Mouse (Mus musculus) C3H10T1/2 (cell line): ENCODE measurements around the gene Duox1. TPM values are rescaled to one million over a fixed set of nuclear protein-coding genes. Genes with fewer than 3 reads are reported as not detected.

Experiments
- polyA plus RNA-seq, 2 experiments: library from polyadenylated mRNA; unstranded; fragments of >200 nt; fragmentation: generic; extraction: Trizol; gene quantifications; one replicate each; pipeline ENCODE4 v1.2.1; 2012; ENCODE audit warnings: missing spikeins in 2 of 2

Gene Duox1
- polyA plus RNA-seq = under 1 TPM; 0.06 to 0.41 TPM

DNA sequence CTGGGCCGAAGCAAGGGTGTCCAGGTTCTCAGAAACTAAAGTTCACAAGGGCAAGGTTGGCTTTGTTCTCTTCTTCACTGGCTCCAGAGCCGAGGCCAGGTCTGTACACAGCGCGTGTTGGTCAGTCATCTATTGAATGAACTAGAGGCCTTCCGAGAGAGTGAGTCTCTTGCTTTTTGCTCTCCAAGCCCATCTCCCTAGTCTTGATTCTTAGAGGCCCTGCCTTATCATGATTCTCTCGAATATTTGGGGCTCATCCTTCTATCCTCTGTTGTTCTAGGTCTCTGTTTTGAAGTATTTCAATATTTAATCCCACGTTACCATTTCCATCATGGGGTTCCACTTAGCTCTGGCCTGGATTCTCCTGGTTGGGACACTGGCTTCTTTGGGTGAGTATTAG lies at the start of gene Duox1:
Gene Duox1 (plus strand): TSS at position 301 of the 400 bp plus-strand sequence.

DNA sequence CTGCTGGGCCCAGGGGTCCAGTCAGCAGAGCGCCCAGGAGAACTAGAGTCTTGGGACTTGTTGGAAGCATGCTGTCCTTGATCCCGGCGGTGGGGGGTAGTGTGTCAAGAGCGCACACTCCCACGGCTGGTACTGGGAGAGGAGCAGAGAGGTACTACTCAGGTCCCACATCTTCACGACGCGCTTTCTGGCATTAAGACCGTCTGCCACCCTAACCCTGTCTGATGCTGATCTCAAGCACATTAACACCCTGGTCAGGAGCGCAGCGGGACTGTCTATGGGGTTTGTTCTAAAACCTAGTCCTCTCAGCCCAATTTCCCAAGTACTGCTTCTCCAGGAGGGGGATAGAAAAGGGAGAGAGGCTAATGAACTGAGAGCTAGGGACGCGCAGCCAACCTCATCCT lies 17.4 kb upstream of the Duox1 start, which contains the start of gene Duox2:
Gene Duox2 (minus strand): TSS at position 354 of the 404 bp plus-strand sequence.

DNA sequence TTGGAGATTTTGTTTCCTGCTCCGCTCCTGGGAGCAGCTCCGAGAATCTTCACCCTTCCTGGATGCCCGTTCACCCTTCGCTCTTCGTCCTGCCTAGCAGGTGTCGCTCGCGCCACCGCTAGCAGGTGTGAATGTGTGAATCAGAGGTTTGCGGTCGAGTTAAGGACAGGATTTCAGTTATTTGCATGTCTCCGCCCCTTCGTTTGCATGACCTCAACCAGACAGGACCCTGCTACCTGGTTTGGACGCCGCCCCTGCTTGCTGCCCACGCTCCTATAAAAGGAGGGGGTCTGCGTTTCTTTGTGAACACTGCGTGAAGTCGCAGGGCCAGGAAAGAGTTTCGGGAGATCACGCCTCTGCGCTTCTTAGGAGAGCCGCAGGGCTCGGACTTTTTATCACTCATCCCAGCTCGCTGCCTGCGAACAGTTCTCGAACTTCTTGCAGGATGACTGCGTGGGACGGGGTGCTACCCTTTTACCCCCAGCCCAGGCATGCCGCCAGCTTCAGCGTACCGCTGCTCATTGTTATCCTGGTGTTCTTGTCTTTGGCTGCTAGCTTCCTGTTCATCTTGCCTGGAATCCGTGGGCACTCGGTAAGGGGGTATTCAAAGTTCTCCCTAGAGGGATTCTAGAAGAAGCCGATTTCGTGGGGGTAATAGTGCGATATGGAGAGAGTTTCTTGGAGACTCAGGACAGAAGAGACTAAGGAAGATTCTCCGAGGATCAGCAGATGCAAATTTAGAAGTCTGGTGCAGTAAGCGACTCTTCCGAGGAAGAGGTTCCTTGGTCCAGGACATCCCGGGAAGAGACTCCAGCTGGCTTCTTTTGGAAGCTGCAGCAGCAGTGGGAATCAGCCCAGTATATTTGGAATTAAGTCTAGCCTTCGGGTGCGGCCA lies 16.6 kb upstream of the Duox1 start, which contains the start of gene Duoxa2:
Gene Duoxa2 (plus strand): TSS at position 305 of the 895 bp plus-strand sequence.

DNA sequence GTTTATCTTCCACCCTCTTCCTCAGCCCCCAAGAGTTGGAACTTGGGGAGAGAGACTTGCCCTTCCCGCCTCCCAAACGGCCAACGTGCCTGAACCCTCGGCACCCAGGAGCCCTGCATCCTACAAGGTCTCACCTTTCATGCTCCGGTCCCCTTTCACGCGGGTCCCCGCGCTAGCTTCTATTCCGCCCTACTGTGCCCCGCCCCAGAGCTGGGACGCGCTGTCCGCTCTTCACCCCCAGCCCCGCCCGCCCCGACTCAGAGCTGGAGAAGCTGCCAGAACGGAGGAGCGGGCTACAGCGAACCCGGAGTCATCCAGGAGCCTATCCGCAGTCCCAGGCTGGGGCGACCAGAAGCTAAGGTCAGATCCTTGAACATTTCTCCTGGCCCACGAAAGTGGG lies 1.9 kb upstream of the Duox1 start, which contains the start of gene Duoxa1:
Gene Duoxa1 (minus strand): TSS at position 195 of the 400 bp plus-strand sequence.

DNA sequence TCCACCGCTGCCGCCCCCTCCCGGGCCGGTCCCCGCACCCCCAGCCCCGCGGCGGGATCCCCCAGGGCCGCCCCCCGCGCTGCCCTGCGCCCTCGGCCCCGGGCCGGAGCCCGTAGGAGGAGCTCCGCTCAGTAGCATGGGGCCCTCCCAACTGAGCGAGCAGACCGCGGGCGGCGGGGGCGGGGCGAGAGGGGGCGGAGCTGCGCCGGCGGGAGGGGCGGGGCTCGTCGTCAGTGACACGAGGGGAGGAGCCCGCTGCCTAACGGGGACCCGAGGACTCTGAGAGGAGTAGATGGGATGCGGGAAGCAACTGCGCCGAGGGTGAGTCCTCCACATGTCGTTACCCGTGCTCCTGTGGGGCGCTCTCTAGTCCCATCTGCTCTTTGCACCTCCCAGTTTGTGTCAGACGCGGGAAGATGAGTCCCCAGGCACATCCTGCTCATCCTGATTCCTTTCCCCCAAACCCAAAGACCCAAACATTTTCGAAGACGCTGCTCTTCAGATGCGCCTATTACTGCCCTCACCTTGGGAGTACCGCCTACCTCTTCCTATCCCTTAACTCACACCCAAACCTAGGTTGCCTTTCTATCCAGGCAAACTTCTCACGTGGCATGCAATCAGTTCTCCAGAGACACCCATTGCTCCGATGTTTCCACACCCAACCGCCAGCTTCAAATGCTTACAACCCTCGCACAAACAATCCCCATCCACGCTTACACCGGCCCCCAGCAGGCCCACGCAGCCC lies 53.7 kb downstream of the Duox1 start, which contains the start of gene Shf:
Gene Shf (minus strand): TSS at position 168 of the 745 bp plus-strand sequence.

Other genes with a start within 250 kb of the Duox1 start
- 1 to 10 TPM; 1.0 to 6.2 TPM for gene Spg11, start 197.3 kb upstream of the Duox1 start, polyA plus RNA-seq
- gene B2m, start 168.0 kb upstream of the Duox1 start, polyA plus RNA-seq = 100 to 1,000 TPM; 249 to 350 TPM
- gene Trim69, start 155.0 kb upstream of the Duox1 start, polyA plus RNA-seq = under 1 TPM; 0.02 to 0.08 TPM
- gene Patl2, start 129.5 kb upstream of the Duox1 start, polyA plus RNA-seq = under 1 TPM in 1 of 2 experiments, not detected in 1; 0.04 TPM
- gene Terb2, start 129.4 kb upstream of the Duox1 start, polyA plus RNA-seq = not detected
- 10 to 100 TPM; 18.1 to 71.8 TPM for gene Sord, start 80.9 kb upstream of the Duox1 start, polyA plus RNA-seq
- under 1 TPM; 0.04 to 0.06 TPM for gene Duox2, start 17.2 kb upstream of the Duox1 start, polyA plus RNA-seq
- not detected for gene Duoxa2, start 16.8 kb upstream of the Duox1 start, polyA plus RNA-seq
- 1 to 10 TPM in 1 of 2 experiments, under 1 TPM in 1; 0.72 to 4.2 TPM for gene Duoxa1, start 1.9 kb upstream of the Duox1 start, polyA plus RNA-seq
- gene Shf, start 53.5 kb downstream of the Duox1 start, polyA plus RNA-seq = 10 to 100 TPM; 29.9 to 36.6 TPM
- gene Slc28a2, start 110.8 kb downstream of the Duox1 start, polyA plus RNA-seq = under 1 TPM; 0.01 to 0.02 TPM
- gene Gm14085, start 169.3 kb downstream of the Duox1 start, polyA plus RNA-seq = not detected